Mouse (Mus musculus): ENCODE results near the gene Tmem100.

Gene Tmem100

DNA sequence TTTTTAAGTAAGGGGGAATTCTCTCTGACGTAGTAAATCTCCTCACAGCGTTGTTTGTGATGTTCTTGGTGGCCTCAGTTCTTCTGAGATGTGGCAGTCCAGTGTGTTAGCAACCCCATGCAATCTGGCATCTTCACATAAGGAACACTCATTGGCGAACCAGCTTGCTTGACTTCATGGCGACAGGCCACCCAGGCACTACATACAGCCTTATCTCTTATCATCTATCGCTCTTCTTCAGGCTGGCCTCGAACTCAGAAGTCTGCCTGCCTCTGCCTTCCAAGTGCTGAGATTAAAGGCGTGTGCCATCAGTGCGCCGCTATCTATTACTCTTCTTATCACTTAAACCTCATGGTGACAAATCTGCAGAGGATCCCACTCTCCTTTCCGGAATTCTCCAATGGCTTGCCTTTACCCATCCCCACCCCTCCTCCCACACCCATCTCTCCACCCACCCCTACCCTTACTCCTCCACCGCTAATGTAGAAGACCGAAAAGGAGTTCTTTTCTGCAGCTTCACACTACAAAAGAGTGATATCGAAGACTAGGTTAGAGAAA, at the start of gene Tmem100:
Gene Tmem100, plus strand, starts transcription at position 508 of the 558 bp plus-strand sequence.
- DNase-seq (ENCODE audit: low spot score in 2 of 2): no peak

DNA sequence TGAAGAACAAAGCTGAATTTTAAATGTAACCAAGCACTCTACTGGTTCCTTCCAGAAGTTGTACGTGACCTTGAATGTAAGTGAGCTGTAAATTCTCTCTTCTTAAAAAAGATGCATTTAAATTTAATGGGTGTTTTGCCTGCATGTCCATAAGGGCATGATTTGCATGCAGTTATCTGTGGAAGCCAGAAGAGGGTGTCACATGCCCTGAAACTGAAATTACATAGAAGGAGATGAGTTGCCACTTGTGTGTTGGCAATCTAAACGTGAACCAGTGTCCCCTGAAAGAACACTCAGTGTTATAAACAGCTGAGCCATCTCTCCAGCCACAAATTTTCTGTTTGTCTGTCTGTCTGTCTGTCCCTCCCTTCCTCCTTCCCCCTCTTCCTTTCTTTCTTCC, 47.2 kb upstream of the Tmem100 start:
- no peak for DNase-seq (ENCODE audit: low spot score in 2 of 2)

DNA sequence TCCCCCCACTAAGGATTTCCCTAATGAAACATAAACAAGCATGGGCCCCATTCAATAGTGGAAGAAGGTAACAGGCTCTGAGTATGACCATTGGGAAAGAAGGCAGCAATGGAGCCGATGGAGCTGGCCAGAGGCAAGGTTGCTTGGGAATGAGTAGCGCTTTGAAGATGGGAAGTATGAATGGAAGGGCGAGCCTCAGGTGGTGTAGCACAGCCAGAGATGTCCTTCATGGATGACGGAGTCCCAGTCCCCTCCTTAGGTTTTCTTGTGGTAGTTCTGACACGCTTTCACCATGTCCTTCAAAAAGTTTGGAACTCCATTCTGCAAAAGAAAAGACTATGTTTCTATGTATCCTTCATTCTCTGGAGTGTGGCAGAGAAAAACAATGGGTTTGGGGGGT, 45.7 kb upstream of the Tmem100 start:
- no peak for DNase-seq (ENCODE audit: low spot score in 2 of 2)

DNA sequence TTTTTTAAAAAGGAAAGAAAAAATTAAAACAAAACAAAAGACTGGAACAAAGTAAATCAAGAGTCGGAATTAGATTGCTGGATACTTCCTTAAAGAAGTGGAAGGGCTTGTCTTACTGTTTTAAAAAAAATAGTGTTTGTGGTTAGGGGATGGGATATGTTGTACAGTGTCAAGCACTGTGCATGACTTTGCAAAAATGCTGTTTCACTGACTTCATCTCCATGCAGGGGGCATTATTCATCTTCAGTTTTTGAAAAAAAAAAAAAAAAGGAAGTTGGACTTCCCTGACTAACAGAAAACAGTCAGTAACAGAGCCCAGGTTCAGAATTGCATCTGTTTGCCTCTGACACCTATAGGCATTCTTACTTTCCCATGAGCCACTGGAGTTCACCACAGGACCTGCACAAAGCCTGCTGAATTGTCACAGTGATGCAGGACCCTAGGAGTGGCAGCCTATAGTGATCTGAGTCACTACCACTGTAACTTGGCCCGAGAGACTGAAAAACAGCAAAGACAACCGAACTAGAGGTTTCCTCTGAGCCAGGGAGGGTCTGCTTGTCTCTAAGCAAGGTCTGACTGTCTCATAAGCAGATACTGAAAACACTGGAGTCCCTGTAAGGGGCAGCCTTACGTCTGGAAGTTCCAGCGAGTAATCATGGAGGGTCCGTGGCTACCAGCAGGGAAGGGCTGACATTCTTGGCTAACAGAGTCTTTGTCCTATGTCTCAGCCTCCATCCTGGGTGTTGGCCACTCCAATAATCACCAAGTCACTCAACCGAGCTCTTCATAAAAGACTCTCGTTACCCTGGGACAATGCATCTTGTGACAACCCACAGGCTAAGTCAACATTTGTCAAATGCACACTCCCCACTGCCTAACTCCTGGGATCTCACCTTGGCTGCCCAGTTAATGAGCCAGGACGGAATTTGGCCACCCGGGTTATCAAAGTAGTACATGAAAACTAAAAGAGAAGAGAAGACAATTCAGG, 44.7 kb upstream of the Tmem100 start:
- DNase-seq (ENCODE audit: low spot score in 2 of 2): no peak

DNA sequence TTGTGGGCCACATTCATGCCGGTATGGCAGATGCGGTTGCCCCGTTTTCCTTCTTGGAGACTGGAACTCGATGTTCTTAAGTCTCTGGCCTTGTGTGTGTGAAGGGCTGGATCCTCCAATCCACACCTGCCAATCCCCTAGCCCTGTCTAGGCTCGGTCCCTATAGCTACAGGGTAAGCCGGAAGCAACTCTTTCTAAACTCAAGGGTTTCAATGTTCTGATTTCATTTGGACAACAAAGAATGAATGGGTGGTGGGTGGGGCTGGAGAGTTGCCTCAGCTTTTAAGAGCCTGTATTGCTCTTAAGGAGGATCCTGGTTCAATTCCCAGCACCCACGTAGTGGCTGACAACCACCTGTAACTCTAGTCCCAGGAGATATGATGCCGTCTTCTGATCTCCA, 43.6 kb upstream of the Tmem100 start:
- no peak for DNase-seq (ENCODE audit: low spot score in 2 of 2)

DNA sequence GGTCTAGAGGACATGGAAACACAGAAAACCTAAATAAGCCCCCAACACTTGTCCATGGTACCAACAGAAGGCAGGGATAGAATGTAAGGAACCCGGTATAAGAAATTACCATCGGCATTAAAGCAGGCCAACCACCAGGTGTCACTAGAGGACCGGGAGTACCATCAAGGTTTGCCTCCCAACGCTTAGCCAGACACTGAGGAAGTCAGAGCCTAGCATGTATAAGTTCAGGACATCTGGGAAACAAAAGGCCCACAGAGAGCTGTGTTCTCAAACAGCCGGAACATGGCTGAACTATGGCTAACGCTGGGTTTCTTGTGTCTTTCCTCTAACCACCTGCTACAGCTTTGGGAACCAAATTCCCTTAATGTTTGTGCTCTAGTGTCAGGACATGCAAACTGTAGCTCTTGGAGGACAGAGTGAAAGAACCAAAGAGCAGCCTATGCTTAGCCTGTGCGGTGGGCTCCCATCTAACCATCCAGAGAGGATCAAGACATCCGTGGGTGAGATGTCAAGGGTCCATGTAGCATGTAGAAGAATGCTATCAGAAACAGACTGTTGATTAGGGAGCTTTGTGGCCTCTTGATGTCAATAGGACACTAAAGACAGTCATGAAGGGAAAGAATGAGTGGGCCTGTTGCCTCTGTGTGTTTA, 41.1 kb upstream of the Tmem100 start:
- peak; percentile 29 to 46 for DNase-seq (ENCODE audit: low spot score in 2 of 2)

DNA sequence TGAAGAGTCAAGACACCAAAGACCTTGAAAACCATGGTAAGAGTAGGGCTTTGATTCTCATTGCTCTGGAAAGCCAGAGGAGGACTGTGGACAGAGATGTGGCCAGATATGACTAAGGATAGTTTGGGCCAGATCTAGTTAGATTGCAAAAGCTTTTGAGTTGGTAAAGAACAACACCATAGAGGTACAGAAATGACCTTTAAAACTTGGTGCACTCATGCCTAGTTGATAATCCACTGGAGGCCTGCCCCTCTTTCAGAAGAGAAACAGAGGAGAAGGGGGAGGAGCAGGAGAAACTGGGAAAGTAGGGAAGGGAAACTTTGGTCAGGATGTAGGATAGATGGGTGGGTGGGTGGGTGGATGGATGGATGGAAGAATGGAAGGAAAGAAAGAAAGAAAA, 38.5 kb upstream of the Tmem100 start:
- no peak for DNase-seq (ENCODE audit: low spot score in 2 of 2)

DNA sequence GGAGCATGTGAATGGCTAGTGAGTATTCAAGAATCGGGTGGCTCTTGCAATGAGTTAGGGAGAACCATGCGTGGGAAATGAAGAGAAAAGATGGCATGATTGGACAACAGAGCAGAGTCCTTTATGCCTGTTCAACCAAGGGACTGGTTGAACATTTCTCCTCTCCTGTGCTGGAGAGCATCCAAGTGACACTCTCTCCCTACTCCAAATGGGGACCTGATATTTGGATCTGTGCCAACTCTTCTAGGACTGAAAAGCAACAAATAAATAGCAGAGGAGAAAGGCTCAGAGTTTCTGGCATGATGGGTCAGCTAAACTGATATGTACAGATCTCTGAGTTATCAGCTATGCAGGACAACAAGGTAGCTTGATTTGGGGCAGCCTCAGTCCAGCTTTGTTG, 35.4 kb upstream of the Tmem100 start:
- DNase-seq (ENCODE audit: low spot score in 2 of 2): no peak

DNA sequence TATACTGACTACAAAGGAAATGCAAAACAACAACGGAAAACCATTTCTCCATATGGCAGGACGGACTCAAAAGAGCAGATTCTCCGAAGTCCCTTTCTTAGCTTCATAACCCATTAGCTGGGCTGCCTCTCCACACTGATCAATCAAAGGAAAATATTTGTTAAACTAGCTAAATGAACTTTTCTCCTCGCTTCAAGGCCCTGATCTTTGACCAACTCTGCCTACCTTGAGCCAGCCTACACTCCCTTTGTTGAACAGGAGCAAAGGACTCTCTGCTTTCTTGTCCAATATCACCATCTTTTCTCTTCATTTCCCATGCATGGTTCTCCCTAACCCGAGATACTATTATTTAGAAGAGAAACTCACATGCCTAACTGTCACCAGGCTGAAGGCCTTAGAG, 34.6 kb upstream of the Tmem100 start:
- no peak for DNase-seq (ENCODE audit: low spot score in 2 of 2)

DNA sequence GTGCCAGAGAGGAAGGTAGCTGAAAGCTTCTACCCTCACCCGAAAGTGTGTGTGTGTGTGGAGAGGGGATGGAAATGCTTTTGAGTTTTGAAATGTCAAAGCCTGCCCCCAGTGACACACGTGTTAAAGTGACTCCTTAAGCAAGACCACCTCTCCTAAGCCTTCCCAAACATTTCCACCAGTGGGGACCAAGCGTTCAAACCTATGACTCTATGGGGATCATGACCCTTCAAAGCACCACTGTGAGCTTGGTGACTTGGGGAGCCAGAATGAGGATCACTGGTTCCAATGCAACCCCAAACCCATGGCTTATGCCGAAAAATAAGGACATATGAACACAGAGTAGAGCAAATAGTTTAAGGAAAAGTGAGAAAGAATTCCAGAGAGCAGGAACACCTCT, 33.7 kb upstream of the Tmem100 start:
- no peak for DNase-seq (ENCODE audit: low spot score in 2 of 2)

DNA sequence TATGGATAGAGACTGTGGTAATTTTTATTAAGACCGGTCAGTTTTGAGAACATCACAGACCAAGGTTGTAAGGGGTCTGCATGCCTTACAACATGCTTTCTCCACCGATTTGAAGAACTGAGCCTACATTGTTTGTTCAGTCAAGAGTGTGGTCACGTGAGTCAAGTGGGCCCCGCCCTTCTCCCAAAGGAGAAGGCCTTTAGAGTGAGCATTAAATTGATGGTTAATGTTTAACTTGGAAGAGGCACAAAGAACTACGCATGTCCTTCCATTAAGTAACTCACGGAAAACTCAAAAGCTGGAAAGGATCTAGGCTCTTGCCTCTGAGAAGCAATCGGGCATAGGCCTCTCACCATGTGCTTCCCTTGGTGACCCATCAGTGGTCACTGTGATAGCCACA, 33.3 kb upstream of the Tmem100 start:
- DNase-seq (ENCODE audit: low spot score in 2 of 2): no peak

DNA sequence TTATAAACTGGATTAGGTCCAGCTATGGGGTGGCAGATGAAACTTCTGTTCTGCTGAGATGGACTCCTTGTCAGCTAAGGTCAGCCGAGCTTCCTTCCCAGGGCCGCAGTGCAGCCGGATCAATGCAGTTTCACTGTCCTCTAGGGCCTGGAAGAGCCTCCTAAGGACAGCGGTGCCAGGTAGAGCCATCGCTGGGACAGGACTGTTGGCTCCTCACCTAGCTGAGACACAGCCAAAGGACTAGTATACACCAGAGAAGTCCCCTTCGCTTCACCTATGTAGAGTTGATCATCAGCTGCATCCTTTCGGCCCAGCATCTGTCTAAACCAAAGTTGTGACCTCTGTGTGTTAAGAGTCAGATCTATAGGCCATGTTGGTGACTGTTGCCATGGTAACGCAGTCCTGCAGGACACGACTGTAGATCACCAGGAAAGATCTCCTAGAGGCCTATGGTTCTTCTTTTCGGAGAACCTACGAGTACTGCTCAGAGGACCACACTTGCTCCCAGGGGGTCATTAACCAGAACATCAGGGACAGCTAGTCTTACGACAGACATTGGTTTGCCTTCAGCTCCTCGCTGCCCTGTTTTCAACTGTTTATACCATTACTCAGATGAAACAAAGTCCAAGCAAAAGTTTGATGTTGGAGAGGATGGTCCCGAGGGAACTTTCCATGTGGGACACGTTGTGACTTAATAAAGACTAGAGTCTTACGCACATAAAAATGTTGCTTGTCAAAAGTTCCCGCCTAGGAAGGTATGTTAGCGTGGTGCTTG, 31.0 kb upstream of the Tmem100 start:
- DNase-seq (ENCODE audit: low spot score in 2 of 2): no peak

DNA sequence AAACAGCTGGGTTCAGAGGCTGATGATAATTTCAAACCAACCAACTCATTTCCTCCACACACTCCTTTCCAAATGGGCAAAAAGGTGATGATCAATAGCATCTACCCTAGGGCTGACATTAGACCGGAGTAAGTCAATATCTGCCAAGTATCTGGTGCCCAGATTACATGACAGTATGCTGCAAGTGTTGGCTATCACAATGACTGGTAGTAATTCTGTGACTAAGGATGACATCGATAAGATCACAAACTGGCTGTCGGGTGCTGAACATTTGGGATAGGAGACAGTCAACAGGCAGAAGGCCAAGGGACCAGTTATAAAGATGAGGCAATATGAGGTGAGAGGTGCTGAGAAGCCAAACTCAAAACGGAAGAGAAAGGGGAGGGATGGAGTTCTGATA, 29.5 kb upstream of the Tmem100 start:
- DNase-seq (ENCODE audit: low spot score in 2 of 2): no peak

DNA sequence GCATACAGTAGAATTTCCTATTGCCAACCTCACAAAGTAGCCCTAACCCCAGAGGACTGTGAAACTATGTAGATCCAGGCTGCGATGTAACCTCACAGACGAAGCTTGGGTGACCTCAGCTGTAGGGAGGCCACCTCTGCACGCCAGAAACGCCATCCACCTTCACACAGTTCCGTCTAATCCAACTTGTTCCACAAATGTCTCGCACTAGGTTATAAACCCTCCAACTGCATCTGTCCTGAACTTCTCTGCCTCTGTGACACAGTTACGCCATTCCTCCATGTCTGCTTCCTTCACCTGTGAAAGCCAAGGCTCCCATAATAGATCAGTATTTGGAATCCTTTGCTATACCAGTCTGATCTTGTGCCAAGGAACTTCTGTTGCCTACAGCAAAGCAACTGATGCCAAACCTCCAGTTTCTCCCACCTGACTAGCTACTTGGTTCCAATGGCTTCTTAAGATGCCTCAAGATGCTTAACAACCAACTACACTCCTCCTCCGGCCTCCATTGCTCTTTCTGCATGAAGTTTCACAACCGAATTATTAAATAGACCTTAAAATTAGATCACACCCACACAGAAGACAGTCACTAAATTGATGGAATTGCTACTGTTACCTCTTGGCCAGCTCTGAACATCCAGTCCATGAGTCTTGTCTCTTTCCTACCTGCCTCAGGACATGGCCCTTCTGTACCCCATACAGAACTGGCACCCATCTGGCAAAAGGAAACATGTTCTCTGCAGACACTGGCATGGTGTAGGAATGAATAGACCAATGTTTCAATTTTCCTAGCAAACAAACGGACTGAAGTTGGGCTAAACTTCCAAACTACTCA, 28.5 kb upstream of the Tmem100 start:
- DNase-seq (ENCODE audit: low spot score in 2 of 2): no peak

DNA sequence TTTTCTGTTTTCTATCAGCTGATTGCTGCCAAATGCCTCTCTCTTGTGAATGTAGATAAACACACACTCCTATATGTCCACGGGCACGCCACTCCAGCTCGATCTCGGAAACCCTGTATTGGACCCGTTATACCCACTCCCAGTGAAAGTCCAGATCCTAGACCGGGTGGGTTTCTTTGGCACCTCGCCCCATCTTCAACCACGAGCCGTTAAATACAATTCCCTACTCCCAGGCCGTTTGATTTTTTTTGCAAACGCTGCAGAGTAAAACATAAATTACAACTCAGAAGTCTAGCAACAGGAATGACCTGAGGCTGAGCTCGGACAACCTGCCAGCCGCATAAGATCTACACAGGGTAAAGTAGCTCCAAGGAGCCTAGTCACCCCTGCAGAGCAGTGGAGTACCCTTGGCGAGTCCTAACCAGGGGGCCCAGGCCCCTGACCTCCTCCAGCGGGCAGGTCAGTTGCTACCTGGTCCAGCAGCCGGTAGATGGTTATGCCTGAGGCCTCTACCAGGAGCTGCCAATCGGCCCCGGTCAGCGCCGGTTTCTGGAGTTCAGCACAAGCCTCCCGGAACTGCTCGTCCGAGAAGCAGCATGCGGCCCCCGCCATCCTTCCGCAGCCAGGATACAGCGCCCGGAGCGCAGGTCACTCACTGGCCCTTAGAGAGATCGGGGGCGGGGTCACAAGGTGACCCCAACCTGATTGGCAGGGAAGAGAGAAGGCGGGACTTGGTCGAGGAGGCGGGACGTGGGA, 27.7 kb upstream of the Tmem100 start, which contains the start of gene Pctp:
Gene Pctp, minus strand, starts transcription at position 664 of the 756 bp plus-strand sequence.
- peak; percentile 79 to 81 for DNase-seq (ENCODE audit: low spot score in 2 of 2)

DNA sequence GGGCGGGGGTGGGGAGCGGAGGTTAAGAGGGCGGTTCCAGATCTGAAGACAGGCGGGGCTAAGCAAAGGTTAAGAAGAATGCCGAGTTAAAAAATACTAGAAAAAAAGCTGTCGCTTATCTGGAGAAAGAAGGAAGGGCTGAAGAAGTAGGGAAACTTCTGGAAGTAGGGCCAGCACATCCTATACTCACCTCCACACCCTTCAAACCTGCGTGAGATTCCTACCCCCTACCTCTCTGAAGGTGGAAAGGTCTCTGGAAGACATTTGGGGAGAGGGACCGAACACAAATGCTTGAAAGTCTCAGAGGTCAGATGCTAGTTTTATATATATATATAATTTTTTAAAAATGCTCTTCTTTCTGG, 27.2 kb upstream of the Tmem100 start:
- DNase-seq (ENCODE audit: low spot score in 2 of 2): no peak

DNA sequence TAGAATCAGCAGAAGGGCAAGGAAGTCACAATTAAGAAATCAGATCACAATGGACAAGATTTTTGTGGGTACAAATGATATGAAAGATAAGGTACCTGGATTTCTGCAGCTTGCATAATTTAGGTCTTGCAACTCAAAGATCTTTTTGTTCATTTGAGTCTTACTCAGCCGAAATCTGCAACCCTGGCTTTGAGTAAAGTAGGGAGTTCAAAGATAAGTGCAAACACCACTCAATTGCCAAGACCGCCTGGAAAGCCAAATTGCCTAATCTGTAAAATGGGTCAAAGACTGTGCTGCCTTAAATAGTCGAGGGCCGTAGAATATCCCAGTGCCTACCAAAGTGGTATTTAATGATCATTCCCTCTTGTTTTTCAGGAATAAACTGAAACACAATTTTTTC, 26.8 kb upstream of the Tmem100 start:
- no peak for DNase-seq (ENCODE audit: low spot score in 2 of 2)

DNA sequence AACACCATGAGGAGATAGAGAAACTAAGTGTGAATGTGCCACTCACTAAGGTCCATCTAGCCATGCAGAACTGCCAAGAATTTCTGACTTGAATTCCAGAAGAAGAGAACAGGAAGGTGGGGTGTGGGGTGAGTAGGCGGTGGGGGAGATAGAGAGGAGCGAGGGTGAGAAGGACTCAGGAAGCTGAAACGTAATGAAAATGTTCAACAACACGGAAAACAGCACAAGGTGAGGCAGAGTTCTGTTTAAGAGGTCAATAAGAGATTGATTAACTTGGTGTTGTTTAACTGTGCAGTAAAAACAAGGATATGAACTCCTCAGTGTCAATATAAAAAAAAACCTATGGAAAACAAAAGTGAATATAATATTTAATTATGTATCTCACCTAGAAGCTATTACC, 24.0 kb upstream of the Tmem100 start:
- no peak for DNase-seq (ENCODE audit: low spot score in 2 of 2)

DNA sequence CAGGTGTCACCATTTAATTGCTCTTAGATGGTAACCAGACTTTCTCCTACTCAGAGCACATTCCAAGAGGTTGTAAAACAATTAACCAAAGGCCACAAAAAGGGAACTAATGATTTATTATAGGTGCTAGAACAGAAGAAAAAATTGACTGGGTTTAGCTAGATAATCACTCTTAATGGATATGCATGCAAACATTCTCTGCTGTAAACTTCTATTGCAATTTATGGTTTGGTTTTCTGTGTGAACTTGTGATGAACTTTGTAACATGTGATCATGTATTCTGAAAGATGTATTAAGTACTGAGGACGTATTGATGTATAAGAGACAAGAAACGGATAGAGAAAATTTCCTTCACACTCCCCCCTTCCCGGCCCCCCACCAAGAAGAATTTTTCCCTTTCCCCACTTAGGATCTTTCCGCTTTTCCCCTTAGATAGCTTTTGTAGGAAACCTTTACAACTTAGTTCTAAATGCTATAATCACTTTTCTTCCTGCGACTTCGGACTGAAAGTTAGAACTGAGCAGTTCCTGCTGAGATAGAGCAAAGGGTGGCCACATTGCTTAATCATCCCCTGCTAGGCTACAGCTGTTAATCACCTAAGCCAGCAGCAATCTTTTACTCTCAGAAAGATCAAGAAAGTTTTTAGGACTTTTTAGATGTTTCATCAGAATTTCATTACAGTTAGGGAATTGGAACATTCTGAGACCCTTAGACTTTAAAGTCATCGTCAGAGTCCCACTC, 22.2 kb upstream of the Tmem100 start:
- no peak for DNase-seq (ENCODE audit: low spot score in 2 of 2)

DNA sequence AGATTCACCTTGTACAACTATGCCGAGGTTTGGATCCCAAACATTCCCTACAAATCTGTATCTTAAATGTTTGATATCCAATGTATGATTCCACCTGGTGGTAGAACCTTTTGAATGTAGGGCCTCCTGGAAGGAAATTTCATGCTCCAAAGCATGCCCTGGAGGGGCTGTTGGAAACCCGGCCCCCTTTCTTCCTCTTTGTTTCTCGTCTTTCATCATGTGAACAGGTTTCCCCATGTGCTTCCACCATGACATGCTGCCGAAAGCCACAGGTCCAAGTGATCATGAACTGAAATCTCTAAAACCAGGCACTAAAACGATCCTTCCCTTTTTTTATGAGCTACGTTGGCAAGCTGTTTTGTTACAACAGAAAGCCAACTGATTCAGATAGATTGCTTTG, 16.5 kb upstream of the Tmem100 start:
- no peak for DNase-seq (ENCODE audit: low spot score in 2 of 2)
